Mouse (Mus musculus) MEL (cell line): ENCODE measurements around the gene Lrrfip1. TPM values are rescaled to one million over a fixed set of nuclear protein-coding genes. Genes with fewer than 3 reads are reported as not detected.

Source experiments
- DNase-seq: peaks from one replicate; pipeline ENCODE4 v3.0.0; 2011; ENCODE audit warnings: low read depth, low spot score
- H3K27ac ChIP-seq: 2 replicates; pipeline ENCODE4 v1.5.1; 2012; ENCODE audit warnings: low read depth, mild to moderate bottlenecking, control low read depth, low read length, moderate library complexity; ENCODE audit not compliant: control insufficient read depth
- H3K27me3 ChIP-seq, 2 experiments: fragments of 150-350 bp in 1 of 2; sonication (generic) in 1 of 2; 2 replicates each; pipeline ENCODE4 v1.6.1; 2012; ENCODE audit warnings: low read length in 2 of 2, mild to moderate bottlenecking in 2 of 2, improper control_type of control experiment in 1 of 2, moderate library complexity in 1 of 2; ENCODE audit not compliant: insufficient read depth in 2 of 2, control insufficient read depth in 1 of 2
- H3K36me3 ChIP-seq, 2 experiments: 2 replicates each; pipeline ENCODE4 v1.6.1; 2012 to 2014; ENCODE audit warnings: low read length in 2 of 2, improper control_type of control experiment in 1 of 2, inconsistent platforms in 1 of 2, mild to moderate bottlenecking in 1 of 2; ENCODE audit not compliant: insufficient read depth in 2 of 2, control insufficient read depth in 1 of 2
- H3K4me1 ChIP-seq, 2 experiments: fragments of 150-350 bp in 1 of 2; sonication (generic) in 1 of 2; 2 replicates each; pipeline ENCODE4 v1.6.1; 2012; ENCODE audit warnings: low read length in 2 of 2, improper control_type of control experiment in 1 of 2, mild to moderate bottlenecking in 1 of 2; ENCODE audit not compliant: insufficient read depth in 2 of 2, control insufficient read depth in 1 of 2
- H3K4me3 ChIP-seq, 2 experiments: fragments of 150-350 bp in 1 of 2; sonication (generic) in 1 of 2; 2 replicates each; pipeline ENCODE4 v1.5.1; 2012; ENCODE audit warnings: low read depth in 2 of 2, low read length in 2 of 2, mild to moderate bottlenecking in 2 of 2, moderate library complexity in 2 of 2, control low read depth in 1 of 2, improper control_type of control experiment in 1 of 2; ENCODE audit not compliant: control insufficient read depth in 1 of 2, insufficient read depth in 1 of 2
- H3K79me2 ChIP-seq: 2 replicates; pipeline ENCODE4 v1.6.1; 2012; ENCODE audit warnings: mild to moderate bottlenecking, low read length, moderate library complexity; ENCODE audit not compliant: control insufficient read depth, poor library complexity, insufficient read depth
- H3K9ac ChIP-seq: 2 replicates; pipeline ENCODE4 v1.6.1; 2012; ENCODE audit warnings: low read depth, mild to moderate bottlenecking, control low read depth, low read length, moderate library complexity; ENCODE audit not compliant: control insufficient read depth, poor library complexity, severe bottlenecking
- H3K9me3 ChIP-seq: fragments of 150-350 bp; sonication (generic); replicated peaks from 2 replicates; pipeline ENCODE4 v1.6.1; 2012; ENCODE audit warnings: mild to moderate bottlenecking, low read length, improper control_type of control experiment, moderate library complexity; ENCODE audit not compliant: insufficient read depth
- BHLHE40 ChIP-seq: IDR thresholded peaks from 2 replicates; pipeline ENCODE4 v1.6.1; 2012; ENCODE audit warnings: low read depth, mild to moderate bottlenecking, inconsistent platforms, low read length, improper control_type of control experiment, borderline replicate concordance
- CHD1 ChIP-seq: IDR thresholded peaks from 2 replicates; pipeline ENCODE4 v1.6.1; 2012; ENCODE audit warnings: low read depth, mild to moderate bottlenecking, inconsistent platforms, low read length, improper control_type of control experiment
- EP300 ChIP-seq, 2 experiments: IDR thresholded peaks; 2 replicates each; pipeline ENCODE4 v1.6.1; 2011; ENCODE audit warnings: improper control_type of control experiment in 2 of 2, low read length in 2 of 2, low read depth in 1 of 2, mild to moderate bottlenecking in 1 of 2
- ETS1 ChIP-seq: IDR thresholded peaks from 2 replicates; pipeline ENCODE4 v1.6.1; 2012; ENCODE audit warnings: low read depth, mild to moderate bottlenecking, inconsistent platforms, low read length, improper control_type of control experiment, moderate library complexity
- GABPA ChIP-seq: IDR thresholded peaks from 2 replicates; pipeline ENCODE4 v1.6.1; 2012; ENCODE audit warnings: low read depth, mild to moderate bottlenecking, inconsistent platforms, low read length, improper control_type of control experiment, moderate library complexity
- GATA1 ChIP-seq: IDR thresholded peaks from 2 replicates; pipeline ENCODE4 v1.6.1; 2011; ENCODE audit warnings: low read depth, low read length, improper control_type of control experiment
- HCFC1 ChIP-seq: IDR thresholded peaks from 2 replicates; pipeline ENCODE4 v1.6.1; 2012; ENCODE audit warnings: low read depth, mild to moderate bottlenecking, inconsistent platforms, low read length, improper control_type of control experiment, moderate library complexity
- MAFK ChIP-seq: IDR thresholded peaks from 2 replicates; pipeline ENCODE4 v1.6.1; 2011; ENCODE audit warnings: low read depth, mild to moderate bottlenecking, low read length, improper control_type of control experiment, borderline replicate concordance
- MAX ChIP-seq: IDR thresholded peaks from 2 replicates; pipeline ENCODE4 v1.6.1; 2011; ENCODE audit warnings: low read length, improper control_type of control experiment
- MAZ ChIP-seq: IDR thresholded peaks from 2 replicates; pipeline ENCODE4 v1.6.1; 2012; ENCODE audit warnings: low read depth, mild to moderate bottlenecking, inconsistent platforms, low read length, improper control_type of control experiment
- MXI1 ChIP-seq: IDR thresholded peaks from 2 replicates; pipeline ENCODE4 v1.6.1; 2011; ENCODE audit warnings: mild to moderate bottlenecking, low read depth, low read length, improper control_type of control experiment
- MYB ChIP-seq: IDR thresholded peaks from 2 replicates; pipeline ENCODE4 v1.6.1; 2011; ENCODE audit warnings: mild to moderate bottlenecking, low read depth, low read length, improper control_type of control experiment
- MYC ChIP-seq: IDR thresholded peaks from 2 replicates; pipeline ENCODE4 v1.6.1; 2011; ENCODE audit warnings: low read depth, mild to moderate bottlenecking, low read length, improper control_type of control experiment, moderate library complexity
- POLR2AphosphoS2 ChIP-seq: IDR thresholded peaks from 2 replicates; pipeline ENCODE4 v1.6.1; 2011; ENCODE audit warnings: low read length, improper control_type of control experiment
- RCOR1 ChIP-seq: IDR thresholded peaks from 2 replicates; pipeline ENCODE4 v1.6.1; 2012; ENCODE audit warnings: low read depth, mild to moderate bottlenecking, inconsistent platforms, low read length, improper control_type of control experiment
- SIN3A ChIP-seq: IDR thresholded peaks from 2 replicates; pipeline ENCODE4 v1.6.1; 2012; ENCODE audit warnings: low read length, improper control_type of control experiment, inconsistent platforms
- TAL1 ChIP-seq: IDR thresholded peaks from 2 replicates; pipeline ENCODE4 v1.6.1; 2012; ENCODE audit warnings: mild to moderate bottlenecking, inconsistent platforms, low read length, moderate library complexity, mixed read lengths
- TCF12 ChIP-seq: IDR thresholded peaks from 2 replicates; pipeline ENCODE4 v1.6.1; 2014; ENCODE audit warnings: low read depth, mild to moderate bottlenecking, inconsistent platforms, low read length, improper control_type of control experiment, moderate library complexity
- USF1 ChIP-seq: IDR thresholded peaks from 2 replicates; pipeline ENCODE4 v1.6.1; 2014; ENCODE audit warnings: low read depth, mild to moderate bottlenecking, inconsistent platforms, low read length, improper control_type of control experiment, moderate library complexity
- USF2 ChIP-seq, 2 experiments: IDR thresholded peaks; 2 replicates each; pipeline ENCODE4 v1.6.1; 2011 to 2012; ENCODE audit warnings: improper control_type of control experiment in 2 of 2, low read length in 2 of 2, borderline replicate concordance in 1 of 2, inconsistent platforms in 1 of 2, low read depth in 1 of 2, mild to moderate bottlenecking in 1 of 2; ENCODE audit not compliant: insufficient read depth in 1 of 2
- ZC3H11A ChIP-seq: IDR thresholded peaks from 2 replicates; pipeline ENCODE4 v1.6.1; 2012; ENCODE audit warnings: low read depth, mild to moderate bottlenecking, inconsistent platforms, low read length, improper control_type of control experiment
- ZMIZ1 ChIP-seq: IDR thresholded peaks from 2 replicates; pipeline ENCODE4 v1.6.1; 2012; ENCODE audit warnings: low read depth, mild to moderate bottlenecking, inconsistent platforms, low read length, improper control_type of control experiment, moderate library complexity
- polyA plus RNA-seq, 2 experiments: library from polyadenylated mRNA; stranded (reverse) in 1 of 2; unstranded in 1 of 2; fragments of >175 nt in 1 of 2; fragments of >200 nt in 1 of 2; gene quantifications; 2 replicates each; pipeline versions ENCODE4 v1.2.1 to v1.2.4; 2012; ENCODE audit warnings: low replicate concordance in 2 of 2, low read depth in 1 of 2; ENCODE audit not compliant: insufficient read length in 2 of 2, insufficient read depth in 1 of 2, missing spikeins in 1 of 2
- total RNA-seq: library from RNA; depleted of rRNA; stranded (reverse); fragments of 300-350 nt; gene quantifications from 2 replicates; pipeline ENCODE4 v1.2.3, GENCODE M21; 2012

Lrrfip1 gene
- total and polyA plus RNA-seq, 3 experiments, result 12.9 to 15.4 TPM; not detected in 1

DNA sequence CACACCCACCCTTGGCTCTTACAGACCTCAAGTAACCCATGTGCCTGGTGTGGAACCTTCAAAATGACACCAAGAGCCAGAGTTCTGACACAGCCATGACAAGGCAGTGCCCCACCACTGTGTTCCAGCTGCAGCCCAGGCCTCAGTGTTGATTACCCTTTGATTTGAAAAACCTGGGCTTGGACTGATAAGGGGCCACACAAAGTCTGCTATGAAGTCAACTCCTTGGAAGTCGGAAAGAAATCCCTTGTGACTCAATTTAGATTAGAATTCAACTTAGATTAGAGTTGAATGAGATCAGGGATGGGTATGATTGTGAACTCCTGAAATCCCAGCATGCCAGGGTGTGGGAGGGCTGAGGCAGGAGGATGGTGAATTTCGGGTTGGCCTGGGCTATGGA lies 68.1 kb downstream of the Lrrfip1 start:
- no peaks in the 10 kb centered on the region; the same call in 1 of the 2 replicates for H3K79me2 ChIP-seq
- H3K27me3 ChIP-seq, result no peaks in the 10 kb centered on the region
- peaks cover 0 to 26% of the 10 kb centered on the region in 2 experiments; a peak in 2 of 4 replicates for H3K36me3 ChIP-seq
- H3K9ac ChIP-seq, result 0 out of 2 replicates have a peak overlapping the region, but pooled peaks have one; percentile 18
- no peaks in the 10 kb centered on the region for H3K9me3 ChIP-seq
- H3K4me3 ChIP-seq, result no peak overlapping the region
- DNase-seq, result peak; percentile 75
- peaks cover 18 to 31% of the 10 kb centered on the region in 2 experiments for H3K4me1 ChIP-seq
- TF ChIP-seq SIN3A, result 0 out of 2 replicates have a peak, but pooled peaks have one; percentile 19
- TF ChIP-seq MYC, result no peak
- peak; percentile 97 for TF ChIP-seq RCOR1
- TF ChIP-seq TCF12, result peak; percentile 84
- no peak for TF ChIP-seq POLR2AphosphoS2
- TF ChIP-seq HCFC1, result no peak
- 0 out of 2 replicates have a peak, but pooled peaks have one; percentile 51 for TF ChIP-seq MAZ
- TF ChIP-seq BHLHE40, result 0 out of 2 replicates have a peak, but pooled peaks have one; percentile 52
- no peak for TF ChIP-seq USF2 (IDR thresholded peaks at IDR 0.05; ENCODE audit: borderline replicate concordance in 1 of 2, insufficient read depth in 1 of 2, low read depth in 1 of 2, low read length in 2 of 2)
- TF ChIP-seq MAX, result 0 out of 2 replicates have a peak, but pooled peaks have one; percentile 23
- TF ChIP-seq MAFK, result 0 out of 2 replicates have a peak, but pooled peaks have one; percentile 27
- no peak for TF ChIP-seq GABPA
- peak; percentile 71 to 72 for TF ChIP-seq EP300 (IDR thresholded peaks at IDR 0.05; ENCODE audit: low read depth in 1 of 2, low read length in 2 of 2)
- TF ChIP-seq ZMIZ1, result no peak
- TF ChIP-seq ETS1, result peak; percentile 78
- peak; percentile 62; the same call in 1 of the 2 replicates for TF ChIP-seq MXI1
- no peak for TF ChIP-seq ZC3H11A
- no peak for TF ChIP-seq CHD1
- TF ChIP-seq TAL1, result peak; percentile 65
- peak; percentile 83 for TF ChIP-seq GATA1
- no peak for TF ChIP-seq USF1
- TF ChIP-seq MYB, result no peak
- TF ChIP-seq, all 39 proteins: peak for 12
- peak overlapping the region; percentile 55 for H3K27ac ChIP-seq
